Mouse (Mus musculus) CH12.LX (cell line): ENCODE data around the gene Naaladl1. TPM values are rescaled to one million over a fixed set of nuclear protein-coding genes. Genes with fewer than 3 reads are reported as not detected.

ENCODE experiments used
- DNase-seq: peaks from one replicate; pipeline ENCODE4 v3.0.0-alpha.2; 2013; ENCODE audit errors: extremely low read depth
- H3K27ac ChIP-seq: 2 replicates; pipeline ENCODE4 v1.5.1; 2012; ENCODE audit warnings: low read depth, mild to moderate bottlenecking, control low read depth, moderate library complexity; ENCODE audit not compliant: insufficient read depth
- H3K27me3 ChIP-seq: replicated peaks from 2 replicates; pipeline ENCODE3; 2012; ENCODE audit warnings: inconsistent platforms
- H3K36me3 ChIP-seq, 2 experiments: replicated peaks in 1 of 2; 2 replicates each; pipeline versions ENCODE3 to v1.6.1; 2012; ENCODE audit warnings: inconsistent platforms in 1 of 2, low read length in 1 of 2, mild to moderate bottlenecking in 1 of 2, mixed read lengths in 1 of 2, moderate library complexity in 1 of 2; ENCODE audit not compliant: control insufficient read depth in 1 of 2, insufficient read depth in 1 of 2
- H3K4me1 ChIP-seq, 2 experiments: 2 replicates each; pipeline ENCODE4 v1.6.1; 2012; ENCODE audit warnings: inconsistent platforms in 1 of 2, moderate library complexity in 1 of 2; ENCODE audit not compliant: insufficient read depth in 2 of 2, control insufficient read depth in 1 of 2
- H3K4me2 ChIP-seq: 2 replicates; pipeline ENCODE4 v1.6.1; 2012; ENCODE audit warnings: low read depth, mild to moderate bottlenecking, control low read depth; ENCODE audit not compliant: poor library complexity, insufficient read depth, severe bottlenecking
- H3K4me3 ChIP-seq, 3 experiments: fragments of 150-350 bp in 1 of 3; sonication (generic) in 1 of 3; replicated peaks in 1 of 3; 2 replicates each; pipeline versions ENCODE3 to v1.5.1; 2011 to 2012; ENCODE audit warnings: low read depth in 2 of 3, low read length in 2 of 3, mild to moderate bottlenecking in 2 of 3, moderate library complexity in 2 of 3, control low read depth in 1 of 3, improper control_type of control experiment in 1 of 3, inconsistent platforms in 1 of 3, mixed read lengths in 1 of 3; ENCODE audit not compliant: poor library complexity in 1 of 3
- H3K79me2 ChIP-seq: replicated peaks from 2 replicates; pipeline ENCODE4 v1.6.1; 2012; ENCODE audit warnings: mild to moderate bottlenecking, moderate library complexity; ENCODE audit not compliant: control insufficient read depth, poor library complexity, insufficient read depth, severe bottlenecking; ENCODE audit errors: extremely low read depth
- H3K9ac ChIP-seq: 2 replicates; pipeline ENCODE4 v1.6.1; 2012; ENCODE audit warnings: low read depth, mild to moderate bottlenecking, control low read depth, moderate library complexity; ENCODE audit not compliant: insufficient read depth
- H3K9me3 ChIP-seq: replicated peaks from 2 replicates; pipeline ENCODE3; 2012; ENCODE audit warnings: low read length, inconsistent platforms, mixed read lengths
- BHLHE40 ChIP-seq: IDR thresholded peaks from 2 replicates; pipeline ENCODE4 v1.6.1; 2011; ENCODE audit warnings: mild to moderate bottlenecking, low read depth, low read length, improper control_type of control experiment
- CHD2 ChIP-seq: IDR thresholded peaks from 2 replicates; pipeline ENCODE4 v1.6.1; 2011; ENCODE audit warnings: low read length, improper control_type of control experiment
- EP300 ChIP-seq: IDR thresholded peaks from 2 replicates; pipeline ENCODE4 v1.6.1; 2011; ENCODE audit warnings: low read length, improper control_type of control experiment
- ETS1 ChIP-seq: conservative IDR thresholded peaks from 2 replicates; pipeline ENCODE4 v1.6.1; 2012; ENCODE audit warnings: low read depth, mild to moderate bottlenecking, inconsistent platforms, low read length, improper control_type of control experiment, moderate library complexity
- HCFC1 ChIP-seq: IDR thresholded peaks from 2 replicates; pipeline ENCODE4 v1.6.1; 2012; ENCODE audit warnings: low read depth, mild to moderate bottlenecking, inconsistent platforms, low read length, improper control_type of control experiment
- IRF4 ChIP-seq: IDR thresholded peaks from 2 replicates; pipeline ENCODE4 v1.6.1; 2014; ENCODE audit warnings: low read depth, mild to moderate bottlenecking, inconsistent platforms, low read length, improper control_type of control experiment
- JUN ChIP-seq: IDR thresholded peaks from 2 replicates; pipeline ENCODE4 v1.6.1; 2011; ENCODE audit warnings: low read depth, mild to moderate bottlenecking, low read length, improper control_type of control experiment, moderate library complexity; ENCODE audit not compliant: insufficient read depth
- JUND ChIP-seq: conservative IDR thresholded peaks from 2 replicates; pipeline ENCODE4 v1.6.1; 2011; ENCODE audit warnings: low read depth, low read length, improper control_type of control experiment
- MAFK ChIP-seq: IDR thresholded peaks from 2 replicates; pipeline ENCODE4 v1.6.1; 2011; ENCODE audit warnings: low read length, improper control_type of control experiment; ENCODE audit not compliant: insufficient replicate concordance
- MAZ ChIP-seq: IDR thresholded peaks from 2 replicates; pipeline ENCODE4 v1.6.1; 2012; ENCODE audit warnings: low read depth, mild to moderate bottlenecking, inconsistent platforms, low read length, improper control_type of control experiment, moderate library complexity
- MEF2A ChIP-seq: IDR thresholded peaks from 2 replicates; pipeline ENCODE4 v1.6.1; 2014; ENCODE audit warnings: low read depth, mild to moderate bottlenecking, inconsistent platforms, low read length, improper control_type of control experiment, borderline replicate concordance
- NRF1 ChIP-seq: IDR thresholded peaks from 2 replicates; pipeline ENCODE4 v1.6.1; 2014; ENCODE audit warnings: low read depth, mild to moderate bottlenecking, inconsistent platforms, low read length, improper control_type of control experiment, moderate library complexity
- POLR2A ChIP-seq: IDR thresholded peaks from 2 replicates; pipeline ENCODE4 v1.6.1; 2011; ENCODE audit warnings: low read depth, mild to moderate bottlenecking, improper control_type of control experiment, low read length
- POLR2AphosphoS2 ChIP-seq: IDR thresholded peaks from 2 replicates; pipeline ENCODE4 v1.6.1; 2011; ENCODE audit warnings: low read depth, low read length, improper control_type of control experiment
- RAD21 ChIP-seq: IDR thresholded peaks from 2 replicates; pipeline ENCODE4 v1.6.1; 2011; ENCODE audit warnings: low read depth, mild to moderate bottlenecking, low read length, improper control_type of control experiment, moderate library complexity
- RCOR1 ChIP-seq: conservative IDR thresholded peaks from 2 replicates; pipeline ENCODE4 v1.6.1; 2012; ENCODE audit warnings: low read depth, mild to moderate bottlenecking, inconsistent platforms, low read length, improper control_type of control experiment
- SIN3A ChIP-seq: IDR thresholded peaks from 2 replicates; pipeline ENCODE4 v1.6.1; 2012; ENCODE audit warnings: low read length, improper control_type of control experiment, inconsistent platforms
- SMC3 ChIP-seq: IDR thresholded peaks from 2 replicates; pipeline ENCODE4 v1.6.1; 2011; ENCODE audit warnings: low read depth, low read length, improper control_type of control experiment
- TCF12 ChIP-seq: IDR thresholded peaks from 2 replicates; pipeline ENCODE4 v1.6.1; 2014; ENCODE audit warnings: low read depth, mild to moderate bottlenecking, inconsistent platforms, low read length, improper control_type of control experiment
- UBTF ChIP-seq: IDR thresholded peaks from 2 replicates; pipeline ENCODE4 v1.6.1; 2012; ENCODE audit warnings: low read depth, mild to moderate bottlenecking, inconsistent platforms, low read length, improper control_type of control experiment, moderate library complexity
- USF2 ChIP-seq: conservative IDR thresholded peaks from 2 replicates; pipeline ENCODE4 v1.6.1; 2011; ENCODE audit warnings: low read depth, low read length, improper control_type of control experiment
- ZC3H11A ChIP-seq: IDR thresholded peaks from 2 replicates; pipeline ENCODE4 v1.6.1; 2012; ENCODE audit warnings: low read depth, mild to moderate bottlenecking, inconsistent platforms, low read length, improper control_type of control experiment
- ZKSCAN1 ChIP-seq: IDR thresholded peaks from 2 replicates; pipeline ENCODE4 v1.6.1; 2012; ENCODE audit warnings: low read depth, inconsistent platforms, low read length, improper control_type of control experiment, borderline replicate concordance
- ZMIZ1 ChIP-seq: IDR thresholded peaks from 2 replicates; pipeline ENCODE4 v1.6.1; 2012; ENCODE audit warnings: low read depth, mild to moderate bottlenecking, inconsistent platforms, low read length, improper control_type of control experiment
- ZNF384 ChIP-seq: IDR thresholded peaks from 2 replicates; pipeline ENCODE4 v1.6.1; 2012; ENCODE audit warnings: low read depth, low read length, improper control_type of control experiment, inconsistent platforms
- dilution Hi-C: fragments of 300-500 bp; cut with MboI; formaldehyde crosslinking; loops from 2 replicates; pipeline ENCODE4 v1.14.3; 2020; ENCODE audit warnings: low sequenced_read_pairs; ENCODE audit not compliant: extremely low pct_unique_long_range_greater_than_20kb, extremely low pct_ligation_motif_present
- in situ Hi-C: fragments of 300-500 bp; cut with MboI; formaldehyde crosslinking; loops from 3 replicates; pipeline ENCODE4 v1.14.3; 2019; ENCODE audit warnings: low sequenced_read_pairs, low pct_ligation_motif_present, low pct_unique_long_range_greater_than_20kb, mixed read lengths
- polyA plus RNA-seq: library from polyadenylated mRNA; unstranded; fragments of >175 nt; gene quantifications from 2 replicates; pipeline ENCODE4 v1.2.1, GENCODE M21; 2012; ENCODE audit warnings: low read depth; ENCODE audit not compliant: insufficient read length
- total RNA-seq, 2 experiments: library from RNA; depleted of rRNA; stranded (reverse); fragments of 300-350 nt in 1 of 2; fragments of >200 nt in 1 of 2; gene quantifications; 2 replicates each; pipeline ENCODE4 v1.2.3; 2012 to 2014

Naaladl1 gene
- total and polyA plus RNA-seq, 3 experiments = 0.24 to 1.9 (median 0.34) TPM

DNA sequence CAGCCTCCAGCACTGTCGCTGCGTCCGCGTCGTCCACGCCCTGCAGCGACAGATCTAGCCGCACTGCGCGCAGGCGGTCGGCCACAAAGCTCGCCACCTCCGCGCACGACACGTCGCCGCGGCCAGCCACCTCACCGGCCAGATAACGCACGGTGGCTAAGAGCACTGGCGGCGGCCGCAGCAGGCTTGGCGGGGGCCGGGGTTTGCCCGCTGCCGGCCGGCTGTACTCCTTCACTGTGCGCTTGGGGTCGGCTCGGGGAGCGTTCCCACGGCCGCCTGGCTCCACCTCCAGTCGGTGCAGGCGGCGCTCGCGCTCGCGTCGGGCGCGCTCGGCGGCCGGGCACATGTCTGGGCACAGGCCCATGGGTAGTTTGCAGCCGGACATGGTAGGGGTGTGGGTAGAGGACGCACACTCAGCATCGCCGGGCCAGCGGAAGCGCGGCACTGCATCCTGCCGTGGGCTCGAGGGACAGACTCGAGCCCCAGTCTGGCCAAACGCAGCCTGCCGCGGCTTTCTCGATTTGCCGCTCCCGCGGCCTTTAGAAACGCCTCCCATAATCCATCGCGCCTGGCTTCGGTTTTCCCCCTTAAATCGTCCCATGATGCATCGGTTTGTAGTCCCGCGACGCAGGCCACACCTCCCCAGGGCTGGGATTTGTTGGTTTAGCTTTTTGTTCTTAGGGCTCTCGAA, 12.5 kb downstream of the Naaladl1 start, which contains the start of gene Sac3d1 (continued):
- TF ChIP-seq USF2 = no peak
- TF ChIP-seq CHD2 = no peak
- TF ChIP-seq BHLHE40 = no peak; the same call in 1 of the 2 replicates
- peak; percentile 84 for TF ChIP-seq TCF12
- no peak for TF ChIP-seq ETS1
- TF ChIP-seq NRF1 = no peak
- TF ChIP-seq JUN = no peak
- no peak; the same call in 1 of the 2 replicates for TF ChIP-seq UBTF

- Histone ChIP-seq H3K79me2 (peaks cover 14% of the 10 kb centered on the region), H3K27ac (peak overlapping the region; percentile 26), H3K9ac (peak overlapping the region; percentile 62), H3K4me2 (peak overlapping the region; percentile 37), H3K27me3 (no peaks in the 10 kb centered on the region), H3K9me3 (no peaks in the 10 kb centered on the region), H3K4me3 (peak overlapping the region; percentile 60 to 90 (median 78)), H3K36me3 (peaks cover 30 to 68% of the 10 kb centered on the region in 2 experiments), H3K4me1 (peaks cover 6 to 30% of the 10 kb centered on the region in 2 experiments; a peak in 3 of 4 replicates)
- dilution Hi-C loops = no loop called here
- DNase-seq = no peak
- in situ Hi-C loops = no loop called here
- no peak; the same call in 1 of the 2 replicates for TF ChIP-seq POLR2A
- TF ChIP-seq CHD2 = 0 out of 2 replicates have a peak, but pooled peaks have one; percentile 14
- no peak for TF ChIP-seq TCF12
- TF ChIP-seq USF2 = no peak
- no peak for TF ChIP-seq UBTF
- TF ChIP-seq POLR2AphosphoS2 = 0 out of 2 replicates have a peak, but pooled peaks have one; percentile 22
- 0 out of 2 replicates have a peak, but pooled peaks have one; percentile 2 for TF ChIP-seq SIN3A
- TF ChIP-seq NRF1 = no peak
- no peak for TF ChIP-seq ZKSCAN1
- TF ChIP-seq JUND = no peak
- TF ChIP-seq RAD21 = no peak
- no peak for TF ChIP-seq RCOR1
- TF ChIP-seq EP300 = 0 out of 2 replicates have a peak, but pooled peaks have one; percentile 23
- no peak for TF ChIP-seq ZC3H11A
- no peak for TF ChIP-seq MAFK
- TF ChIP-seq SMC3 = no peak
- TF ChIP-seq HCFC1 = no peak
- no peak for TF ChIP-seq ETS1
- TF ChIP-seq ZNF384 = no peak
- TF ChIP-seq MEF2A = no peak
- TF ChIP-seq IRF4 = peak; percentile 3; the same call in 1 of the 2 replicates
- no peak for TF ChIP-seq MAZ
- TF ChIP-seq JUN = no peak
- no peak for TF ChIP-seq BHLHE40
- no peak for TF ChIP-seq ZMIZ1
These were observed 13.1 kb downstream of the Naaladl1 start for GRCm38 (mm10) chr19:6118677-6119185.
